Mouse (Mus musculus): ENCODE results near the gene Hyou1. TPM values are rescaled to one million over a fixed set of nuclear protein-coding genes. Genes with fewer than 3 reads are reported as not detected.
"Not testable (repeated sequence)": the region's sequence is repeated elsewhere in the genome, so short reads cannot be mapped to it uniquely, and the experiment has no call there.

The Hyou1 gene
- polyA plus RNA-seq, 1 experiment, result 34.2 TPM

GRCm38 (mm10) chr9:44412306-44412705 lies 33.0 kb downstream of the Hyou1 start:
- Histone ChIP-seq H3K4me3 (replicated peaks; ENCODE audit: control insufficient read depth, low read depth, low read length) (no peak overlapping the region), H3K27ac (ENCODE audit: control insufficient read depth, insufficient read depth, low read depth, low read length, poor library complexity) (no peak overlapping the region), H3K4me1 (ENCODE audit: control insufficient read depth, insufficient read depth, low read length) (peaks cover under 1% of the 10 kb centered on the region; the same call in 1 of the 2 replicates)
- 42% methylated on average over 4 of the region's 4 CpGs for WGBS
- no peak for TF ChIP-seq CTCF (IDR thresholded peaks at IDR 0.05; ENCODE audit: control insufficient read depth, insufficient read depth, low read length)
- TF ChIP-seq POLR2A (IDR thresholded peaks at IDR 0.05; ENCODE audit: borderline replicate concordance, control insufficient read depth, low read depth, low read length), result no peak

- WGBS, result 82% methylated on average over 2 of the region's 2 CpGs
- H3K27ac ChIP-seq (ENCODE audit: control insufficient read depth, insufficient read depth, low read depth, low read length, poor library complexity), result no peak overlapping the region
- H3K4me3 ChIP-seq (replicated peaks; ENCODE audit: control insufficient read depth, low read depth, low read length), result no peak overlapping the region
- no peak for TF ChIP-seq POLR2A (IDR thresholded peaks at IDR 0.05; ENCODE audit: borderline replicate concordance, control insufficient read depth, low read depth, low read length)
- TF ChIP-seq CTCF (IDR thresholded peaks at IDR 0.05; ENCODE audit: control insufficient read depth, insufficient read depth, low read length), result no peak
- H3K4me1 ChIP-seq (ENCODE audit: control insufficient read depth, insufficient read depth, low read length), result peaks cover 2% of the 10 kb centered on the region; the same call in 1 of the 2 replicates
Observed at GRCm38 (mm10) chr9:44412781-44413180, 33.5 kb downstream of the Hyou1 start.

GRCm38 (mm10) chr9:44417156-44417891 lies 38.0 kb downstream of the Hyou1 start:
- peak overlapping the region; percentile 97 for H3K4me3 ChIP-seq (replicated peaks; ENCODE audit: control insufficient read depth, low read depth, low read length)
- peaks cover 2% of the 10 kb centered on the region for H3K4me1 ChIP-seq (ENCODE audit: control insufficient read depth, insufficient read depth, low read length)
- WGBS, result 3% methylated on average over 26 of the region's 26 CpGs
- peak overlapping the region; percentile 69 for H3K27ac ChIP-seq (ENCODE audit: control insufficient read depth, insufficient read depth, low read depth, low read length, poor library complexity)
- TF ChIP-seq CTCF (IDR thresholded peaks at IDR 0.05; ENCODE audit: control insufficient read depth, insufficient read depth, low read length) (no peak), POLR2A (IDR thresholded peaks at IDR 0.05; ENCODE audit: borderline replicate concordance, control insufficient read depth, low read depth, low read length) (no peak)

- H3K4me3 ChIP-seq (replicated peaks; ENCODE audit: control insufficient read depth, low read depth, low read length), result peak overlapping the region; percentile 97
- TF ChIP-seq POLR2A (IDR thresholded peaks at IDR 0.05; ENCODE audit: borderline replicate concordance, control insufficient read depth, low read depth, low read length) (peak; percentile 50; the same call in 1 of the 2 replicates), CTCF (IDR thresholded peaks at IDR 0.05; ENCODE audit: control insufficient read depth, insufficient read depth, low read length) (peak; percentile 50)
- H3K4me1 ChIP-seq (ENCODE audit: control insufficient read depth, insufficient read depth, low read length), result peaks cover 2% of the 10 kb centered on the region
- WGBS, result under 1% methylated on average over 38 of the region's 38 CpGs
- peak overlapping the region; percentile 69 for H3K27ac ChIP-seq (ENCODE audit: control insufficient read depth, insufficient read depth, low read depth, low read length, poor library complexity)
Observed at GRCm38 (mm10) chr9:44417892-44418363, 38.6 kb downstream of the Hyou1 start.

- TF ChIP-seq POLR2A (IDR thresholded peaks at IDR 0.05; ENCODE audit: borderline replicate concordance, control insufficient read depth, low read depth, low read length) (no peak), CTCF (IDR thresholded peaks at IDR 0.05; ENCODE audit: control insufficient read depth, insufficient read depth, low read length) (no peak)
- Histone ChIP-seq H3K27ac (ENCODE audit: control insufficient read depth, insufficient read depth, low read depth, low read length, poor library complexity) (peak within 1 kb of the TSS; percentile 69), H3K4me3 (replicated peaks; ENCODE audit: control insufficient read depth, low read depth, low read length) (peak within 1 kb of the TSS; percentile 97), H3K4me1 (ENCODE audit: control insufficient read depth, insufficient read depth, low read length) (peaks cover 2% of the 10 kb centered on the region)
- WGBS, result 64% methylated on average over 14 of the region's 14 CpGs
Observed at GRCm38 (mm10) chr9:44418519-44419385, 39.5 kb downstream of the Hyou1 start, which contains the start of gene Ccdc84. Ccdc84 (minus strand) TSS chr9:44418569.

- H3K4me3 ChIP-seq (replicated peaks; ENCODE audit: control insufficient read depth, low read depth, low read length); H3K27ac ChIP-seq (ENCODE audit: control insufficient read depth, insufficient read depth, low read depth, low read length, poor library complexity); H3K4me1 ChIP-seq (ENCODE audit: control insufficient read depth, insufficient read depth, low read length): not testable (repeated sequence)
- 85% methylated on average over 9 of the region's 9 CpGs for WGBS
Observed at GRCm38 (mm10) chr9:44419730-44420129, 40.4 kb downstream of the Hyou1 start.

- 30% methylated on average over 5 of the region's 5 CpGs for WGBS
- H3K4me3 ChIP-seq (replicated peaks; ENCODE audit: control insufficient read depth, low read depth, low read length), result no peak overlapping the region
Observed at GRCm38 (mm10) chr9:44420280-44420898, 41.1 kb downstream of the Hyou1 start.

GRCm38 (mm10) chr9:44423576-44423975 lies 44.3 kb downstream of the Hyou1 start:
- H3K4me1 ChIP-seq (ENCODE audit: control insufficient read depth, insufficient read depth, low read length), result no peaks in the 10 kb centered on the region; the same call in 1 of the 2 replicates

More at GRCm38 (mm10) chr9:44420280-44420898, 41.1 kb downstream of the Hyou1 start:
- no peak for TF ChIP-seq POLR2A (IDR thresholded peaks at IDR 0.05; ENCODE audit: borderline replicate concordance, control insufficient read depth, low read depth, low read length)
- no peak for TF ChIP-seq CTCF (IDR thresholded peaks at IDR 0.05; ENCODE audit: control insufficient read depth, insufficient read depth, low read length)
- Histone ChIP-seq H3K4me1 (ENCODE audit: control insufficient read depth, insufficient read depth, low read length) (peaks cover 2% of the 10 kb centered on the region), H3K27ac (ENCODE audit: control insufficient read depth, insufficient read depth, low read depth, low read length, poor library complexity) (no peak overlapping the region)

More at GRCm38 (mm10) chr9:44423576-44423975, 44.3 kb downstream of the Hyou1 start:
- Histone ChIP-seq H3K4me3 (replicated peaks; ENCODE audit: control insufficient read depth, low read depth, low read length) (no peak overlapping the region), H3K27ac (ENCODE audit: control insufficient read depth, insufficient read depth, low read depth, low read length, poor library complexity) (no peak overlapping the region)
- 67% methylated on average over 4 of the region's 4 CpGs for WGBS
- TF ChIP-seq CTCF (IDR thresholded peaks at IDR 0.05; ENCODE audit: control insufficient read depth, insufficient read depth, low read length) (no peak), POLR2A (IDR thresholded peaks at IDR 0.05; ENCODE audit: borderline replicate concordance, control insufficient read depth, low read depth, low read length) (no peak)

Data from bone marrow, adult 2 months (tissue).